Mouse (Mus musculus) CH12.LX (cell line): ENCODE results near the gene Vax1.

Experiments
- CHD2 ChIP-seq: IDR thresholded peaks from 2 replicates; pipeline ENCODE4 v1.6.1; 2011; ENCODE audit warnings: low read length, improper control_type of control experiment
- CTCF ChIP-seq, 2 experiments: IDR thresholded peaks in 1 of 2; conservative IDR thresholded peaks in 1 of 2; 2 replicates each; pipeline ENCODE4 v1.5.1; 2011 to 2012; ENCODE audit warnings: low read depth in 2 of 2, low read length in 2 of 2, improper control_type of control experiment in 1 of 2, inconsistent platforms in 1 of 2, mild to moderate bottlenecking in 1 of 2, moderate library complexity in 1 of 2
- E2F4 ChIP-seq: IDR thresholded peaks from 2 replicates; pipeline ENCODE4 v1.6.1; 2011; ENCODE audit warnings: low read depth, low read length, improper control_type of control experiment; ENCODE audit not compliant: insufficient replicate concordance
- ELF1 ChIP-seq: IDR thresholded peaks from 2 replicates; pipeline ENCODE4 v1.6.1; 2014; ENCODE audit warnings: low read depth, mild to moderate bottlenecking, inconsistent platforms, low read length, improper control_type of control experiment
- EP300 ChIP-seq: IDR thresholded peaks from 2 replicates; pipeline ENCODE4 v1.6.1; 2011; ENCODE audit warnings: low read length, improper control_type of control experiment
- GABPA ChIP-seq: IDR thresholded peaks from 2 replicates; pipeline ENCODE4 v1.6.1; 2012; ENCODE audit warnings: low read depth, low read length, improper control_type of control experiment, inconsistent platforms; ENCODE audit not compliant: insufficient replicate concordance
- MAFK ChIP-seq: IDR thresholded peaks from 2 replicates; pipeline ENCODE4 v1.6.1; 2011; ENCODE audit warnings: low read length, improper control_type of control experiment; ENCODE audit not compliant: insufficient replicate concordance
- MYC ChIP-seq: IDR thresholded peaks from 2 replicates; pipeline ENCODE4 v1.6.1; 2011; ENCODE audit warnings: low read depth, mild to moderate bottlenecking, improper control_type of control experiment, low read length
- NELFE ChIP-seq: IDR thresholded peaks from 2 replicates; pipeline ENCODE4 v1.6.1; 2011; ENCODE audit warnings: low read depth, low read length, improper control_type of control experiment
- POLR2A ChIP-seq: IDR thresholded peaks from 2 replicates; pipeline ENCODE4 v1.6.1; 2011; ENCODE audit warnings: low read depth, mild to moderate bottlenecking, improper control_type of control experiment, low read length
- POLR2AphosphoS2 ChIP-seq: IDR thresholded peaks from 2 replicates; pipeline ENCODE4 v1.6.1; 2011; ENCODE audit warnings: low read depth, low read length, improper control_type of control experiment

GRCm38 (mm10) chr19:59164111-59164510, 5.7 kb downstream of the Vax1 start:
- TF ChIP-seq CTCF (conservative IDR thresholded peaks at IDR 0.05 in 1 of 2, IDR thresholded peaks at IDR 0.05 in 1 of 2; ENCODE audit: low read depth in 2 of 2, low read length in 2 of 2) = no peak
- no peak for TF ChIP-seq MAFK
- TF ChIP-seq EP300 = no peak
- no peak for TF ChIP-seq POLR2AphosphoS2
- TF ChIP-seq POLR2A = no peak
- TF ChIP-seq NELFE = no peak
- no peak for TF ChIP-seq MYC
- no peak for TF ChIP-seq GABPA
- TF ChIP-seq CHD2 = no peak
- no peak for TF ChIP-seq ELF1
- no peak for TF ChIP-seq E2F4
